Mouse (Mus musculus) splenic B cell, adult 2 months (primary cell): ENCODE measurements around the gene Rtcb.

ENCODE experiments used
- DNase-seq: peaks from one replicate; pipeline ENCODE4 v3.0.0-alpha.2; 2011; ENCODE audit warnings: low read depth, low spot score
- H3K27me3 ChIP-seq: 2 replicates; pipeline ENCODE4 v1.6.1; 2012; ENCODE audit warnings: mild to moderate bottlenecking, low read length, moderate library complexity, mixed read lengths; ENCODE audit not compliant: control insufficient read depth, poor library complexity, insufficient read depth, severe bottlenecking
- H3K36me3 ChIP-seq: 2 replicates; pipeline ENCODE4 v1.6.1; 2012; ENCODE audit warnings: mild to moderate bottlenecking, low read length, moderate library complexity, mixed read lengths; ENCODE audit not compliant: control insufficient read depth, poor library complexity, insufficient read depth, severe bottlenecking

Rtcb gene

DNA sequence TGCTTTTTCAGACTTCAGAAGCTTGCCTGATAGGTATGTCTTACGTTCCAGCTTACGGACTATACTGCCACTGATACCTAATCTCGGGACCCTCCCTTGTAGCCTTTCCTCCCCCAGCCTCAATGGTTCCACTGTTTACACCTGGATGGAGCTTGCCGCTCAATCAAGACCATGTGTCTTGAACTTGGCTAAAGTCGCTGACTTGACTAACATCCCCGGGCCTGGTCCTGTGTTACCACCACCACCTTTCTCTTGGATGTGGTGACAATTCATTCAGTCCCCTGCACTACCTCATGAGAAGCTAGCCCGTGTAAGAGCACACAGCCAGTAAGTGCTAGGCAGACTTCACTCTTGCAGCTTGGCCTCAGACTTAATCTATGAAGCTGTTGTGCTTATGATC is 6.7 kb upstream of the Rtcb start:
- no peaks in the 10 kb centered on the region for H3K36me3 ChIP-seq
- no peak for DNase-seq
- H3K27me3 ChIP-seq, result no peaks in the 10 kb centered on the region

DNA sequence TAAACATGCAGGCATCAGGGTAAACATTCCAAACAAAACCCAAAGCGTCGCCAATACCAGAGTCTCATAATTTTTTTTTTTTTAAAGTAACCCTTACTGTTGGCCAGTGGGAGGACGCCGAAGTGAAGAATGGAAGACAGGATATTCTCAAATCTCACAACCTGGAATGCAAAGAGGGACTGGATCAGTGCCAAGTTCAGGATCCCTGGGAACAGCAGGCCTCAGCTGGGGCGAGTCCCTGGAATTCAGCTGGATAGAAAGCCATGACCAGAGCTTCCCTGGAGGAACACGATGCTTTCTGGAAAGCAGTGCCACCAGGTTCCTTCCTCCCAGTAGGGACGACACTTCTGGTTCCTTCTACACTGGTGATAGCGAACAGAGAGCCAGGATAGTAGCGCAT is 5.3 kb upstream of the Rtcb start:
- Histone ChIP-seq H3K27me3 (no peaks in the 10 kb centered on the region), H3K36me3 (no peaks in the 10 kb centered on the region)
- DNase-seq, result no peak

DNA sequence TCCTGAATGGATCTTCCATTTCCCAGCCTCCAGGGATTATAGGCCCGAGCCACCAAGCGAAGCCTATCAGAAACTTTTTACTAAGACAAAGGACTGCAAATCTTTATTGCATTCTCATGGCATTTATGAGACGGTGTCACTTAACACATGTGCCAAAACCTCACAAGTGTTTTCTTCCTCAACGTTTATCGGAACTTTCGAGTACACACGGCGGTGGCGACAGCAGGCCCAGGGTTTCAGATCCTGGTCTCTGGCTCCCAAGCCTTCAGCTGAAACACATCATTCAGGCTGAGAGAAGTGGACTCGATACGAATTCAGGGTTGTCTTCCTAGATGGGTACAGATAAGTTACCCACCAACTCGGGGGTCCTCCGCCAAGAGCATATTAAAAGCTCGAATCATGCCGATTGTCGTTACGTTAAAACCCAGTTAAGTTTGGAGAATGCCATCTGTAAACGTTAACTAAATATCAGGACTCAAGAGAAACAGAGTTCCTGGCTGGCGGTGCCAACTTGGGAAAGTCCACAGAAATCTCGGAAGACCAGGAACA is 678 bp downstream of the Rtcb start:
- Histone ChIP-seq H3K27me3 (no peaks in the 10 kb centered on the region), H3K36me3 (peaks cover 1% of the 10 kb centered on the region; the same call in 1 of the 2 replicates)
- peak; percentile 23 for DNase-seq

DNA sequence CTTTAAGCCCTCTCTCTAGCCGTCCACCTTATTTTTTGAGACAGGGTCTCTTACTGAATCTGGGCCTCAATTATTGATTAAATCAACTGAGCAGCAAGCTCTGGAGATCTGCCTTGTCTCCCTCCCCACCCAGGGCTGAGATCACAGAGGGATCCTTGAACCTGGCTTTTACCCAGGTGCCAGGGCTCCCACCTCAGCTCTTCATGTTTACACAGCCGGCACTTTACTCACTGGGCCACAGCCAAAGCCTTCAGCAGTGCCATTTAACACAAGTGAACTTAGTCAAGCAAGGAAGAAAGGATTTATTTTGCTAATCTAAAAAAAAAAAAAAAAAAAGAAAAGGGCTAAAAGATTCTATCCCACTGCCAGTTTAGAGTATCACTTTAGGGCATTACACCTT is 3.2 kb downstream of the Rtcb start:
- H3K27me3 ChIP-seq, result no peaks in the 10 kb centered on the region
- DNase-seq, result no peak
- H3K36me3 ChIP-seq, result peaks cover 3% of the 10 kb centered on the region; the same call in 1 of the 2 replicates

DNA sequence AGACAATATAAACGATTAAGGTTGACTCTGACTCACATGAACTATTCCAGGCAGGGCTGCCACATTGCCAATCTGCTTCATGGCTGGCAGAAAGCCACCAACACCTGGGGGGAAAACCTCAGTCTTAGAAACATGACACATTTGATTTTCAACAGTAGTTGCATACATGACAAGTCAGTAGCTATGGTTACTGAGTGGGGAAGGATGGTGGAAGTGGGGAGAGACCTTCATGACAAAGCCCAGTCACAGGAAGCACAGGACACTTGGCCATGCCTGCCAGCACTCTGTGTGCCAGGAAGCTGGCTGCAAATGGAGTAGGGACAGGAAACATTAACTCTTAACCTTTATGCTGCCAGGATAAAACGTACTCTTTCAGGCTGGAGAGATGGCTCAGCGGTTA is 4.2 kb downstream of the Rtcb start:
- no peaks in the 10 kb centered on the region for H3K27me3 ChIP-seq
- peaks cover 6% of the 10 kb centered on the region; the same call in 1 of the 2 replicates for H3K36me3 ChIP-seq
- DNase-seq, result peak; percentile 49

DNA sequence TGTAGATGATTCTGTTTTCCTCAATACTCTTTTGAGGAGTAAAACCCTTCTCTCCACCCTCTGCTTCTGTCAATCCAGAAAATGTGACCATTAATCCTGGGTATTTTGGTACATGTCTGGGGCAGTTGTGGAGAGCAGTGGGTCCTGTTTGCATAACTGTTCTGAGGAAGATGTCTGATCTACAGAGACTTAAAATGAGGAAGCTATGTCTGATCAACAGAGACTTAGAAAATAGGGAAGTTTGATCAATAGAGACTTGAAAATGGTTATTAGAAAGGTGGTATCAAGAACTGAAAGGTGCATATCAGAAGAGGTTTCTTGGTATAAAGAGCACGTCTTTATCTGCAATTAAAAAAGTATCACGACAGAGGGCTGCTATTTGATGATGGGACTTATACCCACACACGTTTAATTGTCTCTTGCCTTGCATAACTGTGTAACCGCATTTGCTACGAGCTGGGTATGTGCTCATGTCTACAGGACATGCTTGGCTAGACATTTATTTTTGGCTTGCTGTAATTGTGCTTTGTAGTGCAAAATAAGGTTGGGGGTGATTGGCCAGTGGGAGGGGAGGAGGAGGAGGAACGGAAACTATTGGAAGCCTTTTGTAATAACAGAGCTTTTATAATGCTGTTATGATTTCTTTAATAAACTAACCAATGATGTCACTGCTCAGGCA is 5.7 kb downstream of the Rtcb start:
- H3K27me3 ChIP-seq, result no peaks in the 10 kb centered on the region
- peaks cover 8% of the 10 kb centered on the region; the same call in 1 of the 2 replicates for H3K36me3 ChIP-seq
- DNase-seq, result peak; percentile 71

DNA sequence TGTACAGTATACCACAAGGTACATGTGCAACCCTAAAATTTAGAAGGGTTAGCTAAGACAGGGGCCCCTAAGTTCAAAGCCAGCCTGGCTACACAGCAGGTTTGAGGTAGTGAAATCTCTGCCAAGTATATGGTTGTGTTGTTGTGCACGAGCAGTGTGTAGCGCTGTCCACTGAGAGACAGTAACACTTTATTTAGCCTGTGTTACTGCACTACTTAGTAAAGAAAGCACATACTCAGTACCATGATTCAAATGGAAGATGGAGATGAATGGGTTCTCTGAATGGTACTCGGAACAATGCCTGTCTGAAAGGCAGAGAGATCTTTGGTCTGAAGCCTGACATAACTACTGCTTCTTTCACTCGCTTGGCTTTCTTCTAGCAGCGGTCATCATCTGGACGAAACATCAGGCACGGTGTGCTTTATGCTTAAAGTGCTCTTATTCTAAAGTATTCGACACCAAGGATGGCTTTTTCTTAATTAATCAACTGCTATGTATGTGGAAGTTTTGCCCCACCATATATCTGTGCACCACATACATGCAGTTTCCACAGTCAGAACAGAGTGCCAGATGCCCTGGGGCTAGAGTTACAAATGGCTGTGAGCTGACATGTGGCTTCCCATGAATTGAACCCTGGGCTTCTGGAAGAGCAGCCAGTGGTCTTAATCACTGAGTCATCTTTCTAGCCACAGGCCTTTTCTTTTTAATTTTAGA is 9.0 kb downstream of the Rtcb start:
- Histone ChIP-seq H3K36me3 (peaks cover 6% of the 10 kb centered on the region; the same call in 1 of the 2 replicates), H3K27me3 (no peaks in the 10 kb centered on the region)
- DNase-seq, result no peak

DNA sequence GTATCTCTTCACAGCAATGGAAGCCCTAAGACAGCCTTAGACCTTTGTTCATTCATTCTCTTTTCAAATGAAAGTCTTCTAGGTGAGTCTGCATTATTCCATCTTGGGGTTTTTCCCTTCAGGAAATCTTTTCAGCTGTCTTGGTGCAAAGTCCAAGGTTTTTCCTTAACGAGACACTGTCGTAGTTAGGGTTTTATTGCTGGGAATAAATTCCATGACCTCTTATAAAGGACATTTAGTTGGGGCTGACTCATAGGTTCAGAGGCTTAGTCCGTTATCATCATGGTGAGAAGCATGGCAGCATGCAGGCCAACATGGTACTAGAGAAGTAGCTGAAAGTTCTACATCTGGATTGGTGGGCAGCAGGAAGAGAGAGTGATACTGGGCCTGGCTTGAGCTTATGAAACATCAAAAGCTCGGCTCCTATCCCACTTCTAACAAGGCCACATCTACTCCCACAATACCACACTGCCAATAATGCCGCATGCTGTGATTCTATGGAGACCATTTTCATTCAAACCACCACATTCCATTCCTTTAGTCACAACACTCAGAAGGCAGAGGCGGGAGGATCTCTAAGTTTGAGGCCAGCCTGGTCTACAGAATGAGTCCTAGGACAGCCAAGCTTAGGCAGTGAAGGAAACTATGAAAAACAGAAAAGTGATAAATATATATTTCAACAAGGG is 21.2 kb downstream of the Rtcb start:
- Histone ChIP-seq H3K27me3 (no peaks in the 10 kb centered on the region), H3K36me3 (peaks cover 12% of the 10 kb centered on the region)
- no peak for DNase-seq

DNA sequence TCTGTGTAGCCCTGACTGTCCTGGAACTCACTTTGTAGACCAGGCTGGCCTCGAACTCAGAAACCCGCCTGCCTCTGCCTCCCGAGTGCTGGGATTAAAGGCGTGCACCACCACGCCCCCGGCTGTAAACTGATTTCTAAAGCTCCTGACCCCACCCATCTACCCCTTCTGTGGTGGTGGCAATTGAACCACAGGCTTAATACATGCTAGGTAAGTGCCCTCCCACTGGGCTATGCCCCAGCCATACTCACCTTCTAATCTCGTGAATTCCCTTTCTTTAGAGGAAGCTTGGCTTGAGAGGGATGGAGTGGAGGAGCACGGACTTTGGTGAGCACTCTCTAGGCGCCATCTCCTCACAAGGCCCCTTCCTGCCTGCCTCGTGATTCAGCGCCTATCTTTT is 27.7 kb downstream of the Rtcb start:
- DNase-seq, result no peak
- no peaks in the 10 kb centered on the region for H3K27me3 ChIP-seq

DNA sequence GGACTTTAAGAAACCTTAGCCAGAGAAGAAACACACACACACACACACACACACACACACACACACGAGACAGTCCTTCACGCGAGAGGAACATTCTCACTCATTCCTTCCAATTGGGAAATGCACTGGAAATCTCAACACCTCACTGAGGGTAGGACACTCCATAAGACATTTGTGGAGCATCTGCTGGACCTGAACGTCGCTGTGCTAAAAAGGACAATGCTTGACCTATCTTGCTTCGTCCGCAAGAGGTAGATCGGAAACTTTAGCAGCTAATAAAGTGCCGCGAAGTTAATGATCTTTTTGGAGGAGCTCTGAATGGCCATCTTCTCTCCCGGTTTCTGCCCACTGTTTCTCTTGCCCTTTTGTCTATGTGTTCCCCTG is 28.4 kb downstream of the Rtcb start:
- DNase-seq, result no peak
- no peaks in the 10 kb centered on the region for H3K36me3 ChIP-seq

More for the DNA sequence above, 27.7 kb downstream of the Rtcb start:
- no peaks in the 10 kb centered on the region for H3K36me3 ChIP-seq

DNA sequence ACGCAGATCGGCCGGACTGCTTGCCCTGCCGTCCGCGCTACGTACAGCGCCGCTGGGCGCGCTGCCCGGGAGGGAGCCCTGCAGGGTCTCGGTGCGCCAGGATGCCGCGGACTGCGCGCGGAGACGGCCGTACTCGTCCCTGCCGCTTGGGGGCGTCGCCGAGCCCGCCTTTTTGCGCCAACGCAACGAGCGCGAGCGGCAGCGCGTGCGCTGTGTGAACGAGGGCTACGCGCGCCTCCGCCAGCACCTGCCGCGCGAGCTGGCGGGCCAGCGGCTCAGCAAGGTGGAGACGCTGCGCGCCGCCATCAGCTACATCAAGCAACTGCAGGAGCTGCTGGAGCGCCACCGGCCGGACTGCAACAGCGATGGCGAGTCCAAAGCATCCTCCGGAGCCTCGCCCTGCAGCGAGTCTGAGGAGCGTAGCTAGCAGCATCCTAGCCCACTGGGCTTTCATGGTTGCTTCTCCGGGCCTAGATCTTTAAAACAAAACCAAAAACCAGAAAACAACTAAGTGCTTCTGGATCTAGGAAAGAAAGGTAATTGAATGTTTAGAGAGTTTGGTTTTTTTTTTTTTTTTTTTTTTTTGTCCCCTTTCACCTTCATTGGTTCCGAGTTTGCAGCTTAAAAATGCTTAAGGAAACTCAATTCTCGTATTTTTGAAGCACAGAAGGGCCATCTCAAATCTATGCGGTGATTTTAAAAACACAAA is 29.0 kb downstream of the Rtcb start:
- Histone ChIP-seq H3K36me3 (no peaks in the 10 kb centered on the region), H3K27me3 (no peaks in the 10 kb centered on the region)
- DNase-seq, result peak; percentile 86

More for the DNA sequence above, 28.4 kb downstream of the Rtcb start:
- no peaks in the 10 kb centered on the region for H3K27me3 ChIP-seq

DNA sequence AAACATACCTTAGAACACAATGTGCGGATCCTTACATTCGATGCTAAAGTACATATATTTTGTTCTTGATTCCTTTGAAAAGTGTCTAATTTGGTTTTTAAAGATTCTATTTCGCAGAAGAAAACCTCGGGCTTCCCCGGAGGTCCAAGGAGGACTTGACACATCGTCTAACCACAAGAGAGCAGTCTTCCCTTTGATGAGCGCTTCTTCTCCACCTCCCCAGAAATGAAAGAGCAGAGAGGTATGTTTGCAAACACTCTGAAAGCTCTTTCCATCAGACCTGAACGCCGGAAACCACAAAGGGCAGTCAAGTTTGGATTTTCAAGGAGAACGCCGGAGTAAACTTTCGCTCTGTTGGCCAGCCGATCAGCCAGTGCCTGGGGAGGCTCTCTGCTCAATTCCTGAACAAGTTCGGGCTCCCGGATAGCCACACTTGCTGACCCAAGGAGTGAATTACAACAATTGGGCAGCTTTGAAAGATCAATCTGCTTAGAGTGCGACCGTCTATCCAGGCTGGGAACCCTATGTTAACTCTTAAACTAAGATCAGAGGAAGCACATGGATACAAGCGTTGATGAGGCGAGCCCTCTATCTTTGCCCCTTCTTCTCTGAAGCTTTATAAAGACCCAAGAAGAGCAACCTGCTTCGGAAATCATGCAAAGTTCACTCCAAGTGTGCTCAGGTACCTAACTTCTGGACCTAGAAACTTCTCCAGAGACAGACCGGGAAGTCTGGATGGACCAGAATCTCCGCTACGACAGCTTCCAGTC is 29.8 kb downstream of the Rtcb start, which contains the start of gene Ascl4:
Ascl4 (plus strand) TSS at position 6 of the 770 bp plus-strand sequence.
- Histone ChIP-seq H3K36me3 (no peaks in the 10 kb centered on the region), H3K27me3 (no peaks in the 10 kb centered on the region)
- peak; percentile 48 for DNase-seq

DNA sequence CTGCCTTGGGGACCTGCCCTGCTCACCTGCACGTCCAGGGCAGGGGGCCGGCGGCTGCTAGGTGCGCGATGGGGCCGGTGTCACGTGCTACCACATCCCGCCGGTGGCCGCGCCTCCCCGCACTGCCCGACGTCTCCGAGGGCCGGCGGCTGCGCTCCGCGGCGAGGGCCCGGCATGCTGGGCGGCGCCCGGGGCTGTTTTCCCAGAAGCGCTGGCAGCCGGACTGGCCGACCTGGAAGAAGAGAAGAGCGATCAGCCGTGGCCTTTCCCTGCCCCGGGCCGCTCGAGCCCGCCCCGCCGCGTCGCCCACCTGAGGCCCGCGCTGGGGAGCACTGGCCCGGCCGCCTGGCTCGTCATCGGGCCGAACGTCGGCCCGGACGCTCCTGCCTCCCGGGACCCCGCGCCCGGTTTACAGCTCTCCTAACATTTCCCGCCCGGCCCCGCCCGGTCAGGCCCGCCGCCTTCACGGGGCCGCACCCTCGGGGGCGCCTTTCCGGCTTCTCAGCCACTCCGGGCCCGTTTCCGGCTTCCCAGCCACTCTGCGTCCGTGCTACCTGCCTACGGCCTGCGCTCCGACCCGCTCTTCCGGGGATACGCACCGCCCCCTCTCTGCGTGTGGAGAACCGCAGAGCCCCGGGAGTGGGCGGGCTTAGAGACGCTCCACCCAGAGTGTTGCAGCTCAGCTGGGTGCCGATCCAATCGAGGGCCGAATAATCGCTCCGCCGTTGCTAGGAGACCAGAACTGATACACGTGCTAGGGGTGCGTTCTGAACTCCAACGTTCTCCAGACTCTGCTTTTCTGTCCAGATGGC is 40.9 kb downstream of the Rtcb start, which contains the start of gene Prdm4:
Prdm4 (minus strand) TSS at position 645 of the 812 bp plus-strand sequence.
- peak; percentile 99 for DNase-seq
- Histone ChIP-seq H3K27me3 (no peaks in the 10 kb centered on the region), H3K36me3 (no peaks in the 10 kb centered on the region)
